Mouse (Mus musculus) heart, adult 2 months (tissue): ENCODE measurements around the gene Galnt5.

Source experiments
- CTCF ChIP-seq: fragments of 200-600 bp; IDR thresholded peaks from 2 replicates; pipeline ENCODE4 v1.8.1; 2022; ENCODE audit warnings: antibody characterized with exemption, mild to moderate bottlenecking, moderate library complexity
- EP300 ChIP-seq: fragments of 200-500 bp; IDR thresholded peaks from 2 replicates; pipeline ENCODE4 v1.6.1; 2011; ENCODE audit warnings: low read depth, low read length, control low read depth; ENCODE audit not compliant: insufficient read depth
- POLR2A ChIP-seq: fragments of 200-500 bp; IDR thresholded peaks from 2 replicates; pipeline ENCODE4 v1.6.1; 2011; ENCODE audit warnings: mild to moderate bottlenecking, low read depth, low read length, control low read depth; ENCODE audit not compliant: insufficient read depth

GRCm38 (mm10) chr2:58052821-58053581 lies 55.3 kb downstream of the Galnt5 start, which contains the start of gene Ermn:
- TF ChIP-seq CTCF (no peak), POLR2A (no peak), EP300 (no peak)
